Mouse (Mus musculus) c-Kit-positive CD71-negative TER-119-negative erythroid progenitor cells, embryonic 14.5 days (primary cell): ENCODE data around the gene Yipf2.
"Not testable (repeated sequence)": the region's sequence is repeated elsewhere in the genome, so short reads cannot be mapped to it uniquely, and the experiment has no call there.

Source experiments
- DNase-seq: peaks from one replicate; pipeline ENCODE4 v3.0.0-alpha.2; 2013; ENCODE audit warnings: low read depth

Gene Yipf2

DNA sequence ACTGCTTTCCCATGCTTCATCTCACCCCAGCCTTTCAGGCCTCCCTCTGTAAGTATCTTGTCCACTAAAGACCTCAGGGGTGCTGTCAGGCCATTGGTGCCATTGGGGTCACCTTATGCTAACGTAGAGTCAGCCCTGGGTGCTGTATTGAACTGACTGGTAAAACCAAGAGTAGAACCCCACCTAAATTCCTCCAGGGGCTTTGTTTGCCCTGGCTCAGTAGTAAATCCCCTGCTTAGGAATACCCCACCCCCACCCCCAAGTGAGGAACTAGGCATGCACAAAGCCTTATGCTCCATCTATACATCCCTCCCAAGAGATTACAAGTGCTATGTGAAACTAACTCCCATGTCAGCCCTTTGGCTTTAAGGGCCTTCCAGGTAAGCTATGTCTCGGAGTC, 35.1 kb downstream of the Yipf2 start:
- DNase-seq = no peak

DNA sequence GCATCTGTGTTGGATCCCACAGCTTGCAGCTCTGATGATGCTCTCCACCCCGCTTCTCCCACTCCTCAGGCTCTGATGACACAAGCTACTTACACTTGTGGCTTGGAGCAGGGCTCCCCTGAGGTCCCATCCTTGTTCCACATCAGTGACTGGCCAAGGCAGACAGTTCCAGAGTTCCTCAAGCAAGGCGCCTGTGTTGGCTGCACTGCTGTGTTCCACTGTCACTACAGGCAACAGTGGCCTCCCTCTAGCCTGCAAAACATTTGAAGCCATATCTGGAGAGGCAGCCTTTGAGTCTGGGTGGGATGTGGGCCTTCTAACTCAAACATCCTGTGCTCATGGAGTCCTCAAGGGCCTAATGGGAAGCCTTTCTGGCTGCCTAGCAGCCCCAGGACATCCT, 35.6 kb downstream of the Yipf2 start:
- DNase-seq = no peak

DNA sequence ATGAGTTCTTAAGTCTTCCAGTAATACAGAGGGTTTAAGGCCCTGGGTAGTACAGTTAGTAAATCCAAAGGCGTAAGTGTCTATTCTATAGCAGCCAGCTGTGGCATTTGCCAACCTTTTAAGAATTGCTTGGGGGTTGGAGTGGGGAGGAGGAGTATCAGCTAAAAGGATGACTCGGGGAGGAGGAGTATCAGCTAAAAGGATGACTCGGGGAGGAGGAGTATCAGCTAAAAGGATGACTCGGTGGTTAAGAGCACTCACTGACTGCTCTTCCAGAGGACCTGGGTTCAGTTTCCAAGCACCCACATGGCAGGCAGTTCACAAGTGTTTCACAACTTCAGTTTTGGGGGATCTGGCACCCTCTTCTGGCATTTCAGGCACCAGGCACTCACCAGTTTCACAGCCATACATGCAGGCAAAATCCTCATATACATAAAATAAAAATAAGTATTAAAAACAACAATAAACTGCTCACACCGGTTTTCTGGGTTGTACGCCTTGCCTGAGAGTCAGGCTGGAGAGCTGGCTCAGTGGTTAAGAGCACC, 37.4 kb downstream of the Yipf2 start:
- no peak for DNase-seq

DNA sequence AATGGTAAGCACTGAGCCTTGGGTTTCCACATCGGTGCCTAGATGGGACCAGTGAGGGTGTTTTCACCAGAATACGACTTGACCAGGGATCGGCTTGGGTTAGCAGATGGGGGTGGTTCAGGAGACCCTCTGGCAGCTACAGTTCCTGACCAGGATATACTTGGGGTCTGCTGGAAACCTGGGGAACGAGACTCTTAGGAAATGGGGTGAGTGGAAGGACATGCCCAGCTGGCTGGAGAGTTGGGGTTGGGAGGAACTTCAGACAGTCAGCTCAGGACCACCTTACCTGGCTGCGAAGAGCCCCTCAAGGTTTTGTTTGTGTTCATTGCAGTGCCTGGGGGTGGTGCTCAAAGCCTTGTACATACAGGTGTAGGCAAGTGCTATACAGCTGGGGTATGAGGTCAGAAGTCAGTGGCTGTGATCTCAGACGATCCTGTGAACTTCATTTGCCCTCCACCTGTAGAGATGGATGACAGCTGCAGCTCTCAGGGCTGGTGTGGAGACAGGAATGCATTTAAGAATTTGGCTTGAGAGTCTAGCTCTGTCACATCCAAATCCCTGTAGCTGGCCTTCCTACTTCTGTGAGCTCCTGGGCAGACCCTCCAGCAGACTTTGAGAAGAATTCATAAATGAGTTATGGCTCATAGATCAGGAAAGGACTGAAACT, 38.9 kb downstream of the Yipf2 start:
- no peak for DNase-seq

DNA sequence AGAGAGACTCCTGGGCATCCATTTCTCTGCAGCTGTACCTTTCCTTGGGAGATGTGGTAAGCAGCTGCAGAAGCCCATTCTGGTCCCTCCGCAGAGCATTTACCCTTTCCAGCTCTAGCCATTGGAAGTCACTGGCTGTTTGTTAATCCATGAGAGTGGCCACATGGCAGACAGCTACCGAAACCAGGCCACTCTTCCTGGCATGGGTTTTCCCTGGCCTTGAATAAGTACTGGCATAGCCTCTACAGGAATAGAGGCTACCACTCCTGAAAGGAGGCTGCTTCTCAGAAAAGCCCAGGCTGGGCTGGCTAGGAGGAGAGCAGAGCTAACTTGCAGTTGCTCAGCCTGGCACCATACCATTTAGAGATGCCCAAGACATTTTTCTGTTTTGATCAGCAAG, 41.6 kb downstream of the Yipf2 start:
- DNase-seq = no peak

DNA sequence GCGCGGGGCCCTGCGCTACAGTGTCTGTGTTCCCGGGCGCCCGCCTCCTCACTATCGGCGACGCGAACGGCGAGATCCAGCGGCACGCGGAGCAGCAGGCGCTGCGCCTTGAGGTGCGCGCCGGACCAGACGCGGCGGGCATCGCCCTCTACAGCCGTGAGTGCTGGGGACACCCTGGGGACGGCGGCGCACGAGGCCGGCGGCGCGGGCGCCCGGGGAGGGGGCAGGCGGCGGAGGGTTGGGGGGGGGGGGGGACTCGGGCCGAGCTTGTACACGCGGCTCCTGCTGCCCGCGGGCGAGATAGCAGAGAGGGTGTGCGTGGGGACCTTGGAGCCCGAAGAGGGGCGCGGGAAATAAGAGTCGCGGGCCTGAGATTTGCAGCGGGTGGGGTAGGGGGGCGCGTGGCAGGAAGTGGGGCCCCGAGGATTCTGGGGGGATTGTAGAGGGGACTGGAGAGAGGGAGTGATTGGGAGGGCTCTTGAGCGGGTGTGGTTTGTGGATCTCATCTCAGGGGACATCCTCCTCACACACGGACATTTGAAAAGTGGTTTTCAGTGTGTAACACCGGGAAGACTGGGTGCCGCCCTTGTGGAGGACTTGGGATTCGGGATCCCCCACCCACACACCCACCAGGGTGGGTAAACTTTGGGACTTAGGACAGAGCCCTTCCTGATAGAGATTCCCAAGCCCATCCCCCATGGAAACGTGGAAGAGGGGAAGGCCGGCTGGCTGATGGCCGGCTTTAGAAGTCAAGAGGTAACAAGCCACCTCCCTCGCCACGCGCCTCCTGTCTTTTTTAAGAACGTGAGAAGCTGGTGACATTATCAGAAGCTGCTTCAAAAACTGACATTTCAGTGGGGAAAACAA, 45.3 kb downstream of the Yipf2 start:
- no peak for DNase-seq

DNA sequence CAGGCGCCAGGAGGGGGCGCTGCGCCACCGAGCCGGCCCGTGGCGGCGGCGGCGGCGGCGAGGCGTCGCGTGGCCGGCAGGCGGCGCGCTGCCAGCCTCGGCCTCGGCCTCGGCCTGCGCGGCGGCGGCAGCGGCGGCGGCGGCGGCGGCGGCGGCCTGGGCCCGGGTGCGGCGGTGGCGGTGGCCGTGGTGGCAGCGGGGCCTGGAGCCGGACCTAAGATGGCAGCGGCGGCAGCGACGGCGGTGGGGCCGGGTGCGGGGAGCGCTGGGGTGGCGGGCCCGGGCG, 45.9 kb downstream of the Yipf2 start, which contains the start of gene Carm1:
Gene Carm1 (plus strand): TSS at position 106 of the 286 bp plus-strand sequence.
- no peak for DNase-seq

DNA sequence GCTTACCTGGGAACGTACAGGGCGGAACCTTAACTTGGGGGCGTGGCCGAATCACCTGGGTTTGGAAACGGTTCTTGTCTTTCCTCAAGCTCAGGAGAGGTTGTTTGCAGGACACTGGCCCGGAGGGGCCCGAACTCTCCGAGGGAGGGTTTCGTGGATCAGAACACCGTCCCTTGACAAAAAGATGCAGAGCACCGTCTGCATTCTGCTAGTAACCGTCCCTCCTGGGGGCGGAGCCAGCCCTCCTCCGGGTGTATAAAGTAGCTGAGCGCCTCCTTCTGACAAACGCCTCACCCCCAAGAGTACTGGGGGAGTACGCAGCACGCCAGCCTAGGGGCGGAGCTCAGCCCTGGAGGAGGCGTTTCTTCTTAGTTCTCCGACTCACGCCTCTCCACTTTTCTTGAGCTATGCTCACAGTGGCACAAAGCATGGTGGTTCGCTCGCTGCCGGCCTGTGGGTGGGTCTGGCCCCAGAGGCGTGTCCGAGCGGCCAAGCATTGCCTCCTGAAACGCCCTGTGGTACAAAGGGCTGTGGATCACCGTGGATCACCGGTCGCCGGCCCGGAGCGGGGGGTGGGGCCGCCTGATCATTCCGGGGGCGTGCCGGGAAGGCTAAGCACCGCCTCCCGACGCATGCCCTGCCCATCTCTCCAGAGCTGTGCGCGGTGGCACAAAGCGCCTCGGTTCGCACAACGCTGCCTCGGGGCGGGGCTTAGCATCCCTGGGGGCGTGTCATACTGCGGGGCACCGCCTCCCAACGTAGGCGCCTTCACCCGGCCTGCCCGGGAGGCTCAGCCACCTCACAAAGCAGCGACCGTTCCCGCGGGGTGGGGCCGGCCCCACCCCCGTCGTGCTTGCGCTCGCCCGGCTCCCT, 46.5 kb downstream of the Yipf2 start:
- DNase-seq = peak; percentile 95

DNA sequence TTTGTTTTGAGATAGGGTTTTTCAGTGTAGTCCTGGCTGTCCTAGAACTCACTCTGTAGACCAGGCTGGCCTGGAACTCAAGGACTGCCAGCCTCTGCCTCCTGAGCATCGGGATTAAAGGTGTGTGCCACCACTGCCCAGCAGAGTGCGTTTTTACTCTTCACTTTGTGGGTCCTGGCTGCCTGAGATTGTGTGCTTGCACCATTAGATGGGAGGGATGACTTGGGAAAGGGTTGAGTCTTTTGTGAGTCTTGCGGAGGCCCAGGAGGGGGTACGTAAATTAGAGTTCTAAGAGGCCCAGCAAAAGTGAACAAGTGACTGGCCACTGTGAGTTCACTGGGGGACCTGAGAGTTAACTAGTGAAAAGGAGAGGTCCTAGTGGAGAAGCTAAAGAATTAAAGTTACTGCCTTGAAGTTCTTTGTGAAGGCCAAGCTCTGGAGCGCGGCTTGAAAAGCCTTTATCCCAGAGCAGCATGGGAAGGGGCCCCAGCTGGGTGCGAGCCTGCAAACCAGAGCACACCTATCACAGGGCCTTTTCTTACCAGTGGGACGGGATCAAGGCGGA, 47.2 kb downstream of the Yipf2 start:
- no peak for DNase-seq

DNA sequence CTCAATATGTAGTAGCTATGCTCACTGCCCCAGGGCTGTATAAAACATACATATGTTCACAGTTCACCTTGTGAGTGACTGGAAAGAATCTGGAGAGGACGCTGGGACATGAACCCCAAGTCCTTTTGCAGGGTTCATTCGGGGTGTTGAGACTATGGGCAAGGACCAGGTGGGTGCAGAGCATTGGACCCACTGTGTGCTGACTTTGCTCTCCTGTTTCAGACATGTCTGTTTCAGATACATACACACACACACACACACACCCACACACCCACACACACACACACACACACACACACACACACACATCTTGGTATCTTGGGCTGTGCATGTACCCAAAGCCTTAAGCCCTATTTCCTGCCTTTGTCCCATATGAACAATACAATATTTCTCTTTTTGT, 50.6 kb downstream of the Yipf2 start:
- DNase-seq = not testable (repeated sequence)

DNA sequence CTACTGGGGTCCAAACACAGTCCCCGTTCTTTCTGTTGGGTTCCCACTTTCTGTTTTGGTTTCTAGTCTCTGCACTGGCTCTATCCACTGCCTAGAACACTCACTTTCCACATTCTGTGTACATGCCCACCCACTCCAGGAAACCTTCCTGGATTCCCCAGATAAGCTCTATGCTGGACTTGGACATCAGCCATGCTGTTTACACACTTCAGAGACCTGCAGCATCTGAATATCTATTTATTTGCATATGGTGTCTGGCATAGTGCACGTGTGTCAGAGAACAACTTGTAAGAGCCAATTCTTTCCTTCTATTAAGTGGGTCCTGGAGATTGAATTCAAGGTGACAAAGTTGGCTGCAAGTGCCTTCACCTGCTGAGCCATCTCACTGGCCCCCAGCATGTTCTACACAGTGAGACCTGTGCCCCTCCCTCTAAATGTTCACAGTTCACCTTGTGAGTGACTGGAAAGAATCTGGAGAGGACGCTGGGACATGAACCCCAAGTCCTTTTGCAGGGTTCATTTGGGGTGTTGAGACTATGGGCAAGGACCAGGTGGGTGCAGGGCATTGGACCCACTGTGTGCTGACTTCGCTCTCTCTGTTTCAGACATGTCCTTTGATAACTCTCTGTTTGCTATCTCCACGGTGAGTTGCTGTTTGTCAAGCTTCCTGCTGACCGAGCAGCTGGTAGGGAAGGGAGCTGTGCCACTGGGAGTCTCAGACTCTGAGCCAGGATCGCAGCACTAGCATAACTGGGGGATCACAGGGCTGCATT, 52.5 kb downstream of the Yipf2 start:
- no peak for DNase-seq
